Mouse (Mus musculus): Measurements from ENCODE around the gene Ubac2. TPM values are rescaled to one million over a fixed set of nuclear protein-coding genes. Genes with fewer than 3 reads are reported as not detected.

The Ubac2 gene
- total RNA-seq, 1 experiment = 41.5 TPM

- Histone ChIP-seq H3K4me3 (ENCODE audit: insufficient read depth in 1 of 2, low read depth in 1 of 2, low read length in 2 of 2, poor library complexity in 1 of 2, severe bottlenecking in 1 of 2) (no peak overlapping the region), H3K27ac (ENCODE audit: insufficient read depth, low read depth, low read length, poor library complexity, severe bottlenecking) (no peak overlapping the region), H3K9me3 (ENCODE audit: control insufficient read depth, insufficient read depth, low read depth, low read length) (no peaks in the 10 kb centered on the region), H3K36me3 (ENCODE audit: control insufficient read depth, insufficient read depth, low read length, poor library complexity, severe bottlenecking) (peaks cover 8% of the 10 kb centered on the region; the same call in 1 of the 2 replicates), H3K4me1 (ENCODE audit: control insufficient read depth in 2 of 2, insufficient read depth in 2 of 2, low read length in 2 of 2, poor library complexity in 1 of 2) (no peaks in the 10 kb centered on the region), H3K9ac (ENCODE audit: insufficient read depth, low read depth, low read length, poor library complexity, severe bottlenecking) (no peak overlapping the region)
- in situ Hi-C loops (cut with MboI; ENCODE audit: low sequenced_read_pairs in 2 of 2, unreplicated experiment in 2 of 2) = no loop called here
- no peak for DNase-seq (ENCODE audit: low read depth, low spot score)
- TF ChIP-seq ZC3H11A (IDR thresholded peaks at IDR 0.05; ENCODE audit: borderline replicate concordance, low read depth, low read length) = no peak
- TF ChIP-seq HCFC1 (IDR thresholded peaks at IDR 0.05; ENCODE audit: borderline replicate concordance, insufficient read depth, low read length) = no peak
- TF ChIP-seq MAFK (IDR thresholded peaks at IDR 0.05; ENCODE audit: insufficient read depth, low read depth, low read length) = no peak
- no peak for TF ChIP-seq ZNF384 (IDR thresholded peaks at IDR 0.05; ENCODE audit: low read depth, low read length)
- no peak for TF ChIP-seq CHD2 (IDR thresholded peaks at IDR 0.05; ENCODE audit: low read depth, low read length)
Observed at GRCm38 (mm10) chr14:121906341-121906991, 28.0 kb downstream of the Ubac2 start.

- H3K9me3 ChIP-seq (ENCODE audit: control insufficient read depth, insufficient read depth, low read depth, low read length) = no peaks in the 10 kb centered on the region
- H3K27ac ChIP-seq (ENCODE audit: insufficient read depth, low read depth, low read length, poor library complexity, severe bottlenecking) = no peak overlapping the region
- no peak overlapping the region for H3K4me3 ChIP-seq (ENCODE audit: insufficient read depth in 1 of 2, low read depth in 1 of 2, low read length in 2 of 2, poor library complexity in 1 of 2, severe bottlenecking in 1 of 2)
- peaks cover 14% of the 10 kb centered on the region; the same call in 1 of the 2 replicates for H3K36me3 ChIP-seq (ENCODE audit: control insufficient read depth, insufficient read depth, low read length, poor library complexity, severe bottlenecking)
- DNase-seq (ENCODE audit: low read depth, low spot score) = no peak
- no peak for TF ChIP-seq ZNF384 (IDR thresholded peaks at IDR 0.05; ENCODE audit: low read depth, low read length)
- no peak for TF ChIP-seq HCFC1 (IDR thresholded peaks at IDR 0.05; ENCODE audit: borderline replicate concordance, insufficient read depth, low read length)
- no peak for TF ChIP-seq ZC3H11A (IDR thresholded peaks at IDR 0.05; ENCODE audit: borderline replicate concordance, low read depth, low read length)
- no peak for TF ChIP-seq MAFK (IDR thresholded peaks at IDR 0.05; ENCODE audit: insufficient read depth, low read depth, low read length)
- TF ChIP-seq CHD2 (IDR thresholded peaks at IDR 0.05; ENCODE audit: low read depth, low read length) = no peak
- in situ Hi-C loops (cut with MboI; ENCODE audit: low sequenced_read_pairs in 2 of 2, unreplicated experiment in 2 of 2) = no loop called here
- H3K4me1 ChIP-seq (ENCODE audit: control insufficient read depth in 2 of 2, insufficient read depth in 2 of 2, low read length in 2 of 2, poor library complexity in 1 of 2) = no peaks in the 10 kb centered on the region
- H3K9ac ChIP-seq (ENCODE audit: insufficient read depth, low read depth, low read length, poor library complexity, severe bottlenecking) = no peak overlapping the region
Observed at GRCm38 (mm10) chr14:121906992-121907681, 28.7 kb downstream of the Ubac2 start.

GRCm38 (mm10) chr14:121909868-121910267 lies 31.4 kb downstream of the Ubac2 start:
- in situ Hi-C loops (cut with MboI; ENCODE audit: low sequenced_read_pairs in 2 of 2, unreplicated experiment in 2 of 2) = no loop called here
- Histone ChIP-seq H3K9me3 (ENCODE audit: control insufficient read depth, insufficient read depth, low read depth, low read length) (no peaks in the 10 kb centered on the region), H3K4me3 (ENCODE audit: insufficient read depth in 1 of 2, low read depth in 1 of 2, low read length in 2 of 2, poor library complexity in 1 of 2, severe bottlenecking in 1 of 2) (no peak overlapping the region), H3K36me3 (ENCODE audit: control insufficient read depth, insufficient read depth, low read length, poor library complexity, severe bottlenecking) (peaks cover 14% of the 10 kb centered on the region; the same call in 1 of the 2 replicates), H3K9ac (ENCODE audit: insufficient read depth, low read depth, low read length, poor library complexity, severe bottlenecking) (no peak overlapping the region), H3K27ac (ENCODE audit: insufficient read depth, low read depth, low read length, poor library complexity, severe bottlenecking) (no peak overlapping the region), H3K4me1 (ENCODE audit: control insufficient read depth in 2 of 2, insufficient read depth in 2 of 2, low read length in 2 of 2, poor library complexity in 1 of 2) (no peaks in the 10 kb centered on the region)
- TF ChIP-seq CHD2 (IDR thresholded peaks at IDR 0.05; ENCODE audit: low read depth, low read length) (no peak), HCFC1 (IDR thresholded peaks at IDR 0.05; ENCODE audit: borderline replicate concordance, insufficient read depth, low read length) (no peak), MAFK (IDR thresholded peaks at IDR 0.05; ENCODE audit: insufficient read depth, low read depth, low read length) (no peak)
- no peak for DNase-seq (ENCODE audit: low read depth, low spot score)

- H3K36me3 ChIP-seq (ENCODE audit: control insufficient read depth, insufficient read depth, low read length, poor library complexity, severe bottlenecking) = peaks cover 14% of the 10 kb centered on the region; the same call in 1 of the 2 replicates
- H3K4me3 ChIP-seq (ENCODE audit: insufficient read depth in 1 of 2, low read depth in 1 of 2, low read length in 2 of 2, poor library complexity in 1 of 2, severe bottlenecking in 1 of 2) = no peak overlapping the region
- in situ Hi-C loops (cut with MboI; ENCODE audit: low sequenced_read_pairs in 2 of 2, unreplicated experiment in 2 of 2) = no loop called here
- H3K4me1 ChIP-seq (ENCODE audit: control insufficient read depth in 2 of 2, insufficient read depth in 2 of 2, low read length in 2 of 2, poor library complexity in 1 of 2) = no peaks in the 10 kb centered on the region
- H3K9ac ChIP-seq (ENCODE audit: insufficient read depth, low read depth, low read length, poor library complexity, severe bottlenecking) = no peak overlapping the region
- no peak for TF ChIP-seq CHD2 (IDR thresholded peaks at IDR 0.05; ENCODE audit: low read depth, low read length)
- TF ChIP-seq ZC3H11A (IDR thresholded peaks at IDR 0.05; ENCODE audit: borderline replicate concordance, low read depth, low read length) = no peak
- no peak for TF ChIP-seq MAFK (IDR thresholded peaks at IDR 0.05; ENCODE audit: insufficient read depth, low read depth, low read length)
- no peak for TF ChIP-seq ZNF384 (IDR thresholded peaks at IDR 0.05; ENCODE audit: low read depth, low read length)
- TF ChIP-seq HCFC1 (IDR thresholded peaks at IDR 0.05; ENCODE audit: borderline replicate concordance, insufficient read depth, low read length) = no peak
- H3K27ac ChIP-seq (ENCODE audit: insufficient read depth, low read depth, low read length, poor library complexity, severe bottlenecking) = no peak overlapping the region
- DNase-seq (ENCODE audit: low read depth, low spot score) = no peak
- no peaks in the 10 kb centered on the region for H3K9me3 ChIP-seq (ENCODE audit: control insufficient read depth, insufficient read depth, low read depth, low read length)
Observed at GRCm38 (mm10) chr14:121912501-121912900, 34.1 kb downstream of the Ubac2 start.

All from ES-E14 (cell line).